Mouse (Mus musculus): ENCODE measurements at regions not wholly inside any gene's neighbourhood (a gene's known extent, or its start where the extent isn't known, plus 50 kb on each side); places are given as distances from the start of the nearest gene placed in this dataset.

DNA sequence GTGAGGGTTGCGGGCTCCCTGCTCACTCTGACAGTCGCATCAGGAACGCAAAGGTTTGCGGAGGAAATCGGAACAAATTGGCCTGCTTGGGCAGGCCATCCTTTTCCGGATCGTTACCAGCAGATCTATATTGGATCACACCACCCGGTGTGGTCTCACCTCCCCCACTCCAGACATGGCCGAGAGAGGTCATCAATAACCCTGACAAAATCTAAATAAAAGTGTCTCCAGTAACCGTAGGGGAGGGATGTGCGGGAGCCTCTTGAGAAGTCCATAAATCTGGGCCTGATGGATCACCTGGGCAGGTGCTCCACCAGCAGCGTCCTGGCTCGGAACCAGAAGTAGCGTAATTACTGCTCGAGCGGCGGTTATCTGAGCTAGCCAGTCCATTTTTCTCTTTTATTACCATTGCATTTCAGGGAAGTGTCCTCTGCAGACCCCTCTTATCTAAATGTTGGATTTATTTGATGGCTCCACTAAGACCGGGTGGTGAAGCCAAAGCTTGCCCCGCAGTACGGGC, 249.8 kb downstream of the Matn1 start:
- TF ChIP-seq CTCF (IDR thresholded peaks at IDR 0.05; ENCODE audit: low read depth, low read length) (no peak), POLR2A (IDR thresholded peaks at IDR 0.05; ENCODE audit: borderline replicate concordance, low read depth, low read length) (no peak)

All from bone marrow macrophage, adult 2 months (primary cell).